Mouse (Mus musculus): ENCODE data around the gene Vps51.
A peak's percentile ranks its signal among the peaks of the same experiment; 100 is the strongest.

DNA sequence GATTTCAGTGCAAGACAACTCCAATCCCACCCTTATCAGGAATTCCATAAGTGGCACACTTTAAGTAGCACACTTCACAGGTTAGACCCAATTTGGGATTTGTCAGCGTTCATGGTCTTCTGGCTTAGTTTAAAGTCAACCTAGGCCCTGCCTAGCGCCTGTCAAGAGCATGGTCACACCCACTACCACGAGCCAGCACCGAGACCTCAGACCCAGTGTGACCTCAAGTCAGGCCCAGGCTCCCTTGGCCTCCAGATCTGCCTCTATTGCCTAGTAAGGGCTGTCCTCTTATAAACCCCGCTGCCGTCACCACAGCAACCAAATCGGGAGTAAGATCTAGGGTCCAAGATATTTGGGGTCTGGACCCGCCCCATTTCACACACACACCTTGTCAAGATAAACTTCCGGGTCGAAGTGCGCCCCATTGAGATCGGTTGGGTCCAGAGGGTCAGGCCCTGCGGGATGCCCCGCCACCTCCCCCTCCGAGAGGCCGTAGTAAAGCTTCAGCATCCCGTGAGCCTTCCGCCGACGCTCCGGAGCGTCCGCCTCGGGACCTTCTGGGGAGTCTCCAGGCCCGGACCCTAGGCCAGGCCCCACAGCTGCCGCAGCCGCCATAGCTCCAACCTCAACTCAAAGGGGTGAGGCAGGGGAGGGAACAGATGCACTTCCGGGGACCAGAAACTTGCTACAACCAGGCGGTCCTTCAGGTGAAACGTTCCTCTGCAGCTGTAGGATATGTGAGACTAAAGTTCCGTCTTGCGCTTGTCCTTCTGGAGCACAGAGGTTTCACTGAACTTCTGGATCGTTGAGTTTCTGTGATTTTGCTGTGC lies at the start of gene Vps51:
- TF ChIP-seq CTCF (IDR thresholded peaks at IDR 0.05; ENCODE audit: insufficient read depth, low read depth, low read length) (no peak), POLR2A (IDR thresholded peaks at IDR 0.05; ENCODE audit: insufficient read depth, low read depth, low read length) (peak; percentile 43; the same call in 1 of the 2 replicates)
